Mouse (Mus musculus) c-Kit-positive CD71-positive TER-119-positive erythroid progenitor cells, embryonic 14.5 days (primary cell): ENCODE measurements at regions not wholly inside any gene's neighbourhood (a gene's known extent, or its start where the extent isn't known, plus 50 kb on each side); places are given as distances from the start of the nearest gene placed in this dataset.
A peak's percentile ranks its signal among the peaks of the same experiment; 100 is the strongest.

Experiments
- DNase-seq: peaks from one replicate; pipeline ENCODE4 v3.0.0-alpha.2; 2013; ENCODE audit warnings: low spot score

- no peak for DNase-seq
Measured at GRCm38 (mm10) chr15:63724543-63725186, 120.3 kb downstream of the Gsdmc2 start.

GRCm38 (mm10) chr15:63722991-63723390 lies 122.0 kb downstream of the Gsdmc2 start:
- DNase-seq, result no peak

GRCm38 (mm10) chr15:63721669-63722357 lies 123.2 kb downstream of the Gsdmc2 start:
- DNase-seq, result peak; percentile 66

GRCm38 (mm10) chr15:63717812-63718211 lies 127.2 kb downstream of the Gsdmc2 start:
- DNase-seq, result no peak

GRCm38 (mm10) chr15:63713697-63714096 lies 131.3 kb downstream of the Gsdmc2 start:
- no peak for DNase-seq

GRCm38 (mm10) chr15:63710381-63710780 lies 134.6 kb downstream of the Gsdmc2 start:
- DNase-seq, result peak; percentile 29

GRCm38 (mm10) chr15:63709270-63709933 lies 135.6 kb downstream of the Gsdmc2 start:
- DNase-seq, result peak; percentile 55

- no peak for DNase-seq
Measured at GRCm38 (mm10) chr15:63704636-63705035, 140.3 kb downstream of the Gsdmc2 start.

- DNase-seq, result no peak
Measured at GRCm38 (mm10) chr15:63697831-63698230, 147.1 kb downstream of the Gsdmc2 start.

- no peak for DNase-seq
Measured at GRCm38 (mm10) chr15:63694150-63694549, 150.8 kb downstream of the Gsdmc2 start.

GRCm38 (mm10) chr15:63693561-63693960 lies 151.4 kb downstream of the Gsdmc2 start:
- DNase-seq, result no peak

GRCm38 (mm10) chr15:63692491-63693295 lies 152.3 kb downstream of the Gsdmc2 start:
- no peak for DNase-seq

GRCm38 (mm10) chr15:63689788-63690575 lies 155.0 kb downstream of the Gsdmc2 start:
- no peak for DNase-seq

- DNase-seq, result no peak
Measured at GRCm38 (mm10) chr15:63687852-63688251, 157.1 kb downstream of the Gsdmc2 start.

- DNase-seq, result no peak
Measured at GRCm38 (mm10) chr15:63686954-63687562, 157.9 kb downstream of the Gsdmc2 start.

- no peak for DNase-seq
Measured at GRCm38 (mm10) chr15:63679984-63680925, 164.7 kb downstream of the Gsdmc2 start.

GRCm38 (mm10) chr15:63678921-63679320 lies 166.1 kb downstream of the Gsdmc2 start:
- DNase-seq, result no peak

- no peak for DNase-seq
Measured at GRCm38 (mm10) chr15:63675491-63676036, 169.4 kb downstream of the Gsdmc2 start.

- DNase-seq, result no peak
Measured at GRCm38 (mm10) chr15:63674404-63674803, 170.6 kb downstream of the Gsdmc2 start.

GRCm38 (mm10) chr15:63671081-63671480 lies 173.9 kb downstream of the Gsdmc2 start:
- no peak for DNase-seq
